Mouse (Mus musculus) left cerebral cortex, postnatal 14 days (tissue): ENCODE measurements at regions not wholly inside any gene's neighbourhood (a gene's known extent, or its start where the extent isn't known, plus 50 kb on each side); places are given as distances from the start of the nearest gene placed in this dataset.

Experiments used
- DNase-seq, 2 experiments: peaks; one replicate each; pipeline ENCODE4 v3.0.0; 2021 to 2022; ENCODE audit warnings: low spot score in 2 of 2, mixed read lengths in 1 of 2
- intact Hi-C: fragments of 180-260 bp; cut with DNase I; formaldehyde crosslinking; loops from one replicate; pipeline ENCODE4 v1.15.1; 2025

GRCm38 (mm10) chr8:11970515-11970914 is 130.2 kb downstream of the Tex29 start:
- intact Hi-C loops = no loop called here
- peak; percentile 37 to 47 for DNase-seq

DNA sequence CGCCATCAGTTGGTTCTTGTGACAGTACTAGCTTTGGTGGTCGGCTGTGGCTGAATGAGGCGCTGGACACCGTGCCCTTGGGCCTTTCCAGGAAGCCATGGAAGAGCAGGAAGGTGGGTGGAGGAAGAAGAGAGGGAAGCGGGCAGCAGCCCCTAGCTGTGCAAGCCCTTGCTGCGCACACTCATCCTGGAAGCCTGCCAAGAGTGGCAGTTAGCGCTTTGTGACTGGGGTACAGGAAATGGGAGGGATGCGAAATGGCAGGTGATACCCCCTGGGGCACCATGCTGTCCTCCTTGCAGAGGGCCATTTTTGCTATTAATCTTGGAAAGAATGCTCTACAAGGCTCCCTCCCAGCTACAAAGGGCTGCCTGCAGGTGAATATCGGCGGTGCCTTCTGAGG is 133.2 kb downstream of the Tex29 start:
- intact Hi-C loops = no loop called here
- no peak for DNase-seq

DNA sequence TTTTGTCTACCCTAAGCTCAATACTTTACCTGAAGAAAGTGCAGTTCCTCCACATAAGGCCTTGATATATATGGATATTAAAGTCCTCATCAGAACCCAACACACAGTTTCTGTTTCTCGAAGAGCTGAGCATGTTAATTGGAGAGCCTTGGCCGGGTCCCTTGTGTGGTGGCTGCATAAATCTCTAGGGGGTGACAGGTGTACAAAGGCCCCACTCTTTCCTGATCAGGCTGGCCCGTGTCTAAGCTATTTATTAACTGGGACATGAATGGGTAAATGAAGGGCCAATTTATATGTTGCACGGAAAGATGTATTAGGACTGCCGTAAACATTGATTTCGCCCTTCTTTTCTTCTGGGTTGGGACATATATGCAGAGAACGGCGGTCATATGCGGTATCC is 136.8 kb downstream of the Tex29 start:
- DNase-seq = no peak
- intact Hi-C loops = no loop called here

GRCm38 (mm10) chr8:11979056-11979455 is 138.8 kb downstream of the Tex29 start:
- intact Hi-C loops = no loop called here
- no peak for DNase-seq

DNA sequence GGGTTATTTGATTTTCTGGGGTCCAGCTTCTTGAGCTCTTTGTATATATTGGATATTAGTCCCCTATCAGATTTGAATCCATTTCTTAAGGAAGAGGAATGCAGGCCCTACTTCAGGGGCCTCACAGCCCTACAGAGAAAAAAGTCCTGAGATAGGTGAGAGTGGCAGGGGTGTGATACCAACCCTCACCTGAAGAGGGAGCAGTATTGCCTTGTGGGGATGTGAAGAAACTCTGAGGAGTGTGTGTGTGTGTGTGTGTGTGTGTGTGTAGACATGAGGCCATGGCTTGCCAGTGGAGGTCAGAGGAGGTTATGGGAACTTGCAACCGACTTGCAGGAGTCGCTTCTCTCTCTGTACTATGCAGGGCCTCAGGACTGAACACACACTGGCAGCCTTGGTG is 141.2 kb downstream of the Tex29 start:
- intact Hi-C loops = no loop called here
- DNase-seq = no peak

- DNase-seq = no peak
- intact Hi-C loops = no loop called here
These were observed 149.8 kb downstream of the Tex29 start for GRCm38 (mm10) chr8:11990024-11990423.

DNA sequence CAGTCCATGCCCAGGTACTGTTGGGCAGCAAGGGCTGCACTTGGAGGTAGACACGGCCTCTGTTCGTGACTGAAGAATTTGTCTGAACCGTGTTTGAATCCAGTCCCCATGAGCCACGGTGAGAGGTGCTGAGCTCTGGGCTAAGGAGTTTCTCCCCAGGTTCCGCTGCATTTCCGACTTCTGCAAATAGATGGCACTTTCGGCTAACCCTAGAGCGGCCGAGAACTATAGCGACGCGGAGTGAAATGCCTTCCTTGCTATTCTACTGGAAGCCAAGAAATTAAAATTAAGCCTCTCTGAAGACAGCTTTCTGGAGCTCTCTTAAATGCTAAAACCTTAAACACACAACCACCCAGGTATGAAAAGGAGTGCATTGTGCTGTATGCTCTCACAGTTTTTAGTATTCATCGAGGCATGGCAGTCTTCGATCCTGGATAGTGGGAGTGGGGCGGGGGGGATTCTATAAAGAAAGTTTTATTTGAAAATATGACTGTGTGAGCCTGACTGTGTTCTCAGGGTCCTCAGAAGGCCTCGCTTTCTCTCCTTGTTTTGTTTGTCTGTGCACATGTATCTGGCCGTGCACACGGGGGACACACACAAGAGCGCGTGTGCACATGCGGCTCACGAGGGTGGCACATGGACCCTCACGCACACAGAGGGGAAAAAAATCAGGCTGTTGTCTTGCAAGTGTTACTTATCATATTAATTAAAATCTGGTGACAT is 159.6 kb downstream of the Tex29 start:
- DNase-seq = peak; percentile 74 to 84
- intact Hi-C loops = loop anchor here (1.0 to 10.0 kb wide), 3 partner anchors 185 to 564 kb away; no protein-coding TSS in a partner anchor

- DNase-seq = no peak
- intact Hi-C loops = loop anchor here (10.0 kb wide), 1 partner anchor 184 kb away; no protein-coding TSS in a partner anchor
These were observed 160.2 kb downstream of the Tex29 start for GRCm38 (mm10) chr8:12000459-12000789.

- intact Hi-C loops = loop anchor here (10.0 kb wide), 1 partner anchor 181 kb away; no protein-coding TSS in a partner anchor
- no peak for DNase-seq
These were observed 164.0 kb downstream of the Tex29 start for GRCm38 (mm10) chr8:12004241-12004640.

DNA sequence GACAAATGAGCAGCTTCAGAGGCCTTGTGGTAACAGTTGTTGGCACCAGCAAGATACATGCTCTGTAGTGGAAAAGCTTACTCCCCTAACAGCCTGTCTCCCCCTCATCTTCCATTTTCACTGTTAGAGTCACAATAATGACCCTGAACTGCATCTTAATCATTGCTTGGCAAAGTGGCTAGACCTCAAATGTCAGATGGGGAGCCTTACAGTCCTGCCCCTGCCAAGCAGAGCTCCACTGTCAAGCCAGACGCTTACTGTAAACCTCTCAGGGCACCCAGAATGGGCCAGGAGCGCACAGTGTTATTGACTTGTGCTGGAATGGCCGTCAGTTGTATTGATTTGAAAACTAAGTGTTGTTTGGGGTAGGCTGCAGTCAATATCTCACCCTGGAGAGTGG is 172.5 kb downstream of the Tex29 start:
- no peak for DNase-seq
- intact Hi-C loops = no loop called here

GRCm38 (mm10) chr8:12017750-12018149 is 177.5 kb downstream of the Tex29 start:
- DNase-seq = no peak
- intact Hi-C loops = no loop called here

DNA sequence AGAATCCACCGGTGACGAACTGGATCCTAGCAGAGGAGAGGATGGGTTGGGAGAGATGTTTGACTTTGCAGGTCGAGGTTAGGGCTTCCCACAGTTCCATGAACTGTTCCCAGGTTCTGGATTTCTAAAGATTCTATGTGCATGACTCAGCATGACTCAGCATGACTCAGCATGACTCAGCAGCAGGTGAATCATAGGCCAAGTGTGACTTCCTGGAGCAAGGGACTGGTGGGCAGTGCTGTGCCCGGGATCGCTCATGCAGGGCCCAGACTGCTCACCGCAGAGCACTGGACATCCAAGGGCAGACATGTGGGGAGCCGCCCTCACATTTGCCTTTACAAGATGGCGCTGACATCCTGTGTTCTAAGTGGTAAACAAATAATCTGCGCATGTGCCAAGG is 179.0 kb downstream of the Tex29 start:
- intact Hi-C loops = no loop called here
- no peak for DNase-seq

- DNase-seq = no peak
- intact Hi-C loops = no loop called here
These were observed 183.6 kb downstream of the Tex29 start for GRCm38 (mm10) chr8:12023669-12024390.

DNA sequence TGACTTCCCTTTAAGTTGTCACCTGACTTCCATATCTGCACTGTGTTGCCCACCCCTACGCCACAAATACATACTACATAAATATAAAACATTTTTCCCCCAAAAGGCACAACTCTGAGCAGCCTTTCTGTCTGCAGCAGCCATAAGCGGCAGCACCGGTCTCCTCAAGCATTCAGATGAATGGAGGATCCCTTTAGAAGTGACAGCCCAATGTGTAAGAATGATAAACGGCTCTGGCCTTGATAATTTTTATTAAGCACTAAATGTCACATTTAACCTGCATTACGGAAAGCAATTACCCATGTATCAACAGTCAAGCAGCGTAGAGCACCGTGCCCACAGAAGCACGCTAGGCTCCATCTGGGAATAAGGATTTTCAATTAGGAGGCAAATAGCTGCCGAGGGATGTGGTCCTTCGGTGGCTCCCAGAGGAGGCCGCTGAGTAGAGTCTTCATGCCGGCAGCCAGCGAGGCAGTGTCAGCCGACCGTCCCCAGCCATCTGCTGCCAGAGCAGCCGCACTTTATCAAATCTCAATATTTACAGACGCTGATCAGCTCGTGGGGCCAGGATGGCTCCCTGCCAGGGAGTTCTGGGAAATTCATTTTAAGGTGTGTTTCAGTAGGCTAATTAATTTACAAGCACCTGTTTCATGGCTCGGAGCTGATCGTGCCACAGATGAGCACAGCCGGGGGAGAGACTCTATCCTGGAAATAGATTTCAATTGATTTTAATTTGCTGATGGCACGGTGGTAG is 190.3 kb downstream of the Tex29 start:
- DNase-seq = no peak
- intact Hi-C loops = no loop called here

GRCm38 (mm10) chr8:12031796-12032195 is 191.5 kb downstream of the Tex29 start:
- DNase-seq = peak; percentile 32 to 53
- intact Hi-C loops = no loop called here

GRCm38 (mm10) chr8:12032386-12032785 is 192.1 kb downstream of the Tex29 start:
- DNase-seq = peak in 1 of 2 experiments; percentile 33
- intact Hi-C loops = no loop called here

GRCm38 (mm10) chr8:12036349-12036748 is 196.1 kb downstream of the Tex29 start:
- intact Hi-C loops = no loop called here
- DNase-seq = no peak

- DNase-seq = no peak
These were observed 200.7 kb downstream of the Tex29 start for GRCm38 (mm10) chr8:12040924-12041323.

GRCm38 (mm10) chr8:12041662-12042061 is 201.4 kb downstream of the Tex29 start:
- intact Hi-C loops = no loop called here
- no peak for DNase-seq

More at GRCm38 (mm10) chr8:12040924-12041323, 200.7 kb downstream of the Tex29 start:
- intact Hi-C loops = no loop called here

- DNase-seq = no peak
- intact Hi-C loops = no loop called here
These were observed 210.6 kb downstream of the Tex29 start for GRCm38 (mm10) chr8:12050841-12051240.
